Mouse (Mus musculus): ENCODE data around the gene Zbtb25.

Gene Zbtb25

DNA sequence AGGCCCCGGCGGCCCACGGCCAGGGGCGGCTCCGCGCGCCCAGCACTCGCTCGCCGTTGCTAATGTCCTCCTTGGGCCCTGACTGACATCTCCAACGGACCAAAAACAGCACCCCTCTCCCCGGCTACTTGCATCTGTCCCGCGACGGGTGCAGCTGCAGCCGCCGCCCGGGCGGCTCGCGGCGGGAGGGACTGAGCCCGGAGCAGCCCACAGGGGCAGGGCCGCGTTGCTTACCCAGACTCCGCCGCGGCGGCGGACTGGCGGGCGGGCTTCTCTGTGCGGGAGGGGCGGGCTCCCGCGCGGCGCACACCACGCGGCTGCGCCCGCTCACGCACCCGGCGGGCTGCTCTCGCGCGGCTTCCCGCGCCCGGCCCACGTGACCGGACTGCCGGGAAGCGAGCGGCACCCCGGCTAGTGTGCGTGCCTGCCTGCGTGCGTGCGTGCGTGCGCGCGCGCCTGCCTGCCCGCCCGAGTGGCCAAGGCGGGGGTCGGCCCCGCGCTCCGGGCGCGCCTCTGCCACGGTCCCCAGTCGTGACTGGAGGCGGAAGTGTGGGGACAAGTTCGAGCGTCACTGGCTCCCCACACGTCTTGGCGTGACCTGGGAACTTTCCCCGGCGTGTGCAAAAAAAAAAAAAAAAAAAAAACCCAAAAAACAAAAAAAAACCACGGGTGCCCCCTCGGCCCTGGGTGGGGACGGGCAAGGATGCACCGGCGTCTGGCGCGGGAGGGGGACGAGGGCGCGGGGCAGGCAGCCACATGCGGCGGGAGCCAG lies at the start of gene Zbtb25:
Gene Zbtb25, minus strand, starts transcription at position 397 of the 772 bp plus-strand sequence.
- peak; percentile 90 to 91 for DNase-seq (ENCODE audit: low spot score in 2 of 2)

DNA sequence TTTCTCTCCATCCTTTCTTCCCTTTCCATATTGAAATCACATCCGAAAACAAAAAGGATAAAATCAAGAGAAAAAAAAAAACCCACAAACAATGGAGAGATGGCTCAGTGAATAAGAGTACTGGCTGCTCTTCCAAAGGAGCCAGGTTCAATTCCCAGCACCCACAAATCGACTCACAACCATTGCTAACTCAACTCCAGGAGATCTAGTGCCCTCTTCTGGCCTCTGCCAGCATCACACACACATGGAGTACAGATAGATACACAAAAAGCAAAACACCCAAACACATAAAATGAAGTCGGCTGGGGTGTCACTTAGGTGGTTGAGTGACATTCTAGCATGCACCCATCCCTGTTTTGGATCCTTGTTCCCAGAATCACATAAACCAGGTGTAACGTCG lies 48.9 kb upstream of the Zbtb25 start:
- no peak for DNase-seq (ENCODE audit: low spot score in 2 of 2)

DNA sequence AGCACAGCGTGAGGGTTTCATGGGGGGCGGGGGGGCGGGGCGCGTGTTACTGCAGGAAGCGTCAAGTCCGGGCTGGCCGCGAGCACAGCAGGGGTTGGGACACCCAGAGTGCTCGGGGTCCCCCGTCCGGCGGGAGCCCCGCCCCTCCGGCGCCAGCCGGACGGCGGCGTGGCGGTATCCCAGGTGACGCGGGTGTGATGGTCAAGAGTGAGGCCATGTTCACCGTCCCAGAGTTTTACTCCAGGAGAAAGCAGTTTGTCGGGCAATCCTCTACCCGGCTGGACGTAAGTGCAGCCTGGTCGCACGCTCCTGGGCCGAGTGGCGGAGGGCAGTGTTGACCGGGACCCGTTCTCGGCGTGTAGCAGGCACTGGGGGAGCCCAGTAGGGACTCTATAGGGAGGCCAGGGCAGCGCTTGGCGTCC lies 48.0 kb upstream of the Zbtb25 start, which contains the start of gene Ppp1r36:
Gene Ppp1r36, plus strand, starts transcription at position 106 of the 422 bp plus-strand sequence.
- no peak for DNase-seq (ENCODE audit: low spot score in 2 of 2)

DNA sequence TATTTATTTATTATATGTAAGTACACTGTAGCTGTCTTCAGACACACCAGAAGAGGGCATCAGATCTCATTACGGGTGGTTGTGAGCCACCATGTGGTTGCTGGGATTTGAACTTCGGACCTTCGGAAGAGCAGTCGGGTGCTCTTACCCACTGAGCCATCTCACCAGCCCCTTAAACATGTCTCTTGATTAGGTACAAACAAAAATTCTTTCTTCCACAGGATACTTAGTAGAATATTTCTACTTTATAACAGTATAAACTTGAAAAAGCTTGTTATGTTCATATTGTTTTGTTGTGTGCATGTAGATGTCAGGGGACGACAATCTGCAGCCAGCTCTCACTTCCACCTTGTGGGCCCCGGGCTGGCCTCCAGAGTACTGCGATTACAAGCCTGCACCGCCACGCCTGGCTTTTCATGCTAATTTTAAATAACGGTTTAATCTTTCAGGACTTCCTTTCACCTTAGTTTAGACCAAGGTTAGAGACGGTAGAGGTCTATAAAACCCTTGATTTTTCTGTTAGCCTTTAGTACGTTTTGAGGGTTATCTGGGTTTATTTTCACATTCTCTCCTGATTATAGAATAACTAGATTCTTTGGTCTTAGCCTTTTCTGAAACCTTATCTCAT lies 46.1 kb upstream of the Zbtb25 start:
- no peak for DNase-seq (ENCODE audit: low spot score in 2 of 2)

DNA sequence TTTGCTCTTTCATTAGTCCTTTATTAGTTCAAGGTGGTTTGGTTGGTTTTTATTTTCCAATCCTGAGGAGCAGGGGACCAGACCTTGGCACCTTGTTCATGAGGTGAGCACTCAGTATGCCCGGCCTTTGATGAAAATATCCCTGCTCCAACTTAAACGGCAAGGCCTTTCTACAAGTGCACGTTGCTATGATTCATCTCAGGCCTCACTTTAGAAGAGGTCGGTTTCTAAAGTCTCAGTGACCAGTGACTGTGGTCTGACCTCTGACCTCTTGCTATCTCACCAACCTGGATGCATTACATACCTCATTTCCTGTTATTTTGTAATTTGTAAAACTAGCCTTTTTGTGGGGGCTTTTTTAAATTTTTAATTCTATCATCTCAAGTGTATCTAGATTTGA lies 39.8 kb upstream of the Zbtb25 start:
- DNase-seq (ENCODE audit: low spot score in 2 of 2), result no peak

DNA sequence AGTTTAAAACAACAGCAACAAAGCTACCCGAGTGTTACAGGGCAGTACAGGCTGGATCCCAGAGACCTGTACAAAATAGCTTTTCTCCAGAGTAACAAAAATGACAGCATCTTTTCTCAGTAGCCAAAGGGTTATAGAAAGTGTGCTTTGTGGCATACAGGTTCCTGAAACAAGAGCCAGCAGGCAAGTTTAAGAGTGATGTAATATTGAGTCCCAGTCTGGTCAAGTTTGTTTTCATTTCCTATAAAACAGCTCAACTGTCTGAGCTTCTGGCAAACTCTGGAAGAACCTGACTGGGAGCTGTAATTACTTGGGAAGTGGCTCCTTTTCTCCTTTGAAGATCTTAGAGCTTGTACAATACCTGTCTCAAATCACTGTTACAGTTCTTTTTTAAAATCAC lies 37.8 kb upstream of the Zbtb25 start:
- no peak for DNase-seq (ENCODE audit: low spot score in 2 of 2)

DNA sequence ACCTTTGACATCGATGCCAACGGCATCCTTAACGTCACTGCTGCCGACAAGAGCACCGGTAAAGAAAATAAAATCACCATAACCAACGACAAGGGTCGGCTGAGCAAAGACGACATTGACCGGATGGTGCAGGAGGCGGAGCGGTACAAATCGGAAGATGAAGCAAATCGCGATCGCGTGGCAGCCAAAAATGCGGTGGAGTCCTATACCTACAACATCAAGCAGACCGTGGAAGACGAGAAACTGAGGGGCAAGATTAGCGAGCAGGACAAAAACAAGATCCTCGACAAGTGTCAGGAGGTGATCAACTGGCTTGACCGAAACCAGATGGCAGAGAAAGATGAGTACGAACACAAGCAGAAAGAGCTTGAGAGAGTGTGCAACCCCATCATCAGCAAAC lies 36.6 kb upstream of the Zbtb25 start:
- DNase-seq (ENCODE audit: low spot score in 2 of 2), result no peak

DNA sequence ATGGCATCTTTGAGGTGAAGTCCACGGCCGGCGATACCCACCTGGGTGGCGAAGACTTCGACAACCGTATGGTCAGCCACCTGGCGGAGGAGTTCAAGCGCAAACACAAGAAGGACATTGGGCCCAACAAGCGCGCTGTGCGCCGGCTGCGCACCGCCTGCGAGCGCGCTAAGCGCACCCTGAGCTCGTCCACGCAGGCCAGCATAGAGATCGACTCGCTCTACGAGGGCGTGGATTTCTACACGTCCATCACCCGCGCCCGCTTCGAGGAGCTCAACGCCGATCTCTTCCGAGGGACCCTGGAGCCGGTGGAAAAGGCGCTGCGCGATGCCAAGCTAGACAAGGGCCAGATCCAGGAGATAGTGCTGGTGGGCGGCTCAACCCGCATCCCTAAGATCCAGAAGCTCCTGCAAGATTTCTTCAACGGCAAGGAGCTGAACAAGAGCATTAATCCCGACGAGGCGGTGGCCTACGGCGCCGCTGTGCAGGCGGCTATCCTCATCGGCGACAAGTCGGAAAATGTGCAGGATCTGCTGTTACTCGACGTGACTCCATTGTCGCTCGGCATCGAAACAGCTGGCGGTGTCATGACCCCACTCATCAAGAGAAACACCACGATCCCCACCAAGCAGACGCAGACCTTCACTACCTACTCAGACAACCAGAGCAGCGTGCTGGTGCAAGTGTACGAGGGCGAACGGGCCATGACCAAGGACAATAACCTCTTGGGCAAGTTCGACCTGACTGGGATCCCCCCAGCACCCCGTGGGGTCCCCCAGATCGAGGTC lies 36.0 kb upstream of the Zbtb25 start:
- peak; percentile 21 to 25 for DNase-seq (ENCODE audit: low spot score in 2 of 2)

DNA sequence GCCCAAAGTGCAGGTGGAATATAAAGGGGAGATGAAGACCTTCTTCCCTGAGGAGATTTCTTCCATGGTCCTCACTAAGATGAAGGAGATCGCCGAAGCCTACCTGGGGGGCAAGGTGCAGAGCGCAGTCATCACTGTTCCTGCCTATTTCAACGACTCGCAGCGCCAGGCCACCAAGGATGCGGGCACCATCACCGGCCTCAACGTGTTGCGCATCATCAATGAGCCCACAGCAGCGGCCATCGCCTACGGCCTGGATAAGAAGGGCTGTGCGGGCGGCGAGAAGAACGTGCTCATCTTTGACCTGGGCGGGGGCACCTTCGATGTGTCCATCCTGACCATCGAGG lies 35.4 kb upstream of the Zbtb25 start:
- peak in 1 of 2 experiments; percentile 20 for DNase-seq (ENCODE audit: low spot score in 2 of 2)

DNA sequence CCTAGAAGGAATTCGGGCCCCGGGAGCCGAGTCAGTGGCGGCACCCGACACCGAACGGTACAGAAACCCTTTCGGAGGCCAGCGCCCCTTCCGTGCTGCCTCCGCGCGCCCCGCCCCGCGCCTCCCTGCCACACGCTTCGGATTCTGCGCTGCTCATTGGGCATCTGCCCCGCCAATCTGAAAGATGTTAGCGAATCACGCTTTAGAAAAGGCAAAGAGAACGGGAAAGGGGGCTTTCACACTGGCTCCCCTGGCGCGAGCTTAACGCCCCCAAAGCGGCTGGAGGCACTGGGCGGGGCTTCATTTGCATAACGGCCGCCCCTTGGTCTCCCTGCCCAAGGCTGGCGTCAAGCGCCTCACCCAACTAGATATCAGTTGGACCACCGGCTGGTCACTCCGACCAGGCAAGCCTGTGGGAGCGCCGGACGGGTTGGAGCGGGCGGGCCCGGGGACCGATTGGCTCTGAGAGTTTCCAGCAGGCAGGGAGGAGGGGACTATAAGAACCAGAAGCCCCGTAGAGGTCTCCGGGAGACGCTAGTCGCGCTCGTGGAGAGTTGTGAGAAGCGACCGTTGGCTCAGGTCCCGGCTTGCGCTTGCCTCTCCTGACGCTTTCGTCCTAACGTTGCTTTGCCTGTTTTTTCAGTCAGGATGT lies 34.6 kb upstream of the Zbtb25 start, which contains the start of gene Hspa2:
Gene Hspa2, plus strand, starts transcription at position 291 of the 652 bp plus-strand sequence.
- peak; percentile 99 for DNase-seq (ENCODE audit: low spot score in 2 of 2)

DNA sequence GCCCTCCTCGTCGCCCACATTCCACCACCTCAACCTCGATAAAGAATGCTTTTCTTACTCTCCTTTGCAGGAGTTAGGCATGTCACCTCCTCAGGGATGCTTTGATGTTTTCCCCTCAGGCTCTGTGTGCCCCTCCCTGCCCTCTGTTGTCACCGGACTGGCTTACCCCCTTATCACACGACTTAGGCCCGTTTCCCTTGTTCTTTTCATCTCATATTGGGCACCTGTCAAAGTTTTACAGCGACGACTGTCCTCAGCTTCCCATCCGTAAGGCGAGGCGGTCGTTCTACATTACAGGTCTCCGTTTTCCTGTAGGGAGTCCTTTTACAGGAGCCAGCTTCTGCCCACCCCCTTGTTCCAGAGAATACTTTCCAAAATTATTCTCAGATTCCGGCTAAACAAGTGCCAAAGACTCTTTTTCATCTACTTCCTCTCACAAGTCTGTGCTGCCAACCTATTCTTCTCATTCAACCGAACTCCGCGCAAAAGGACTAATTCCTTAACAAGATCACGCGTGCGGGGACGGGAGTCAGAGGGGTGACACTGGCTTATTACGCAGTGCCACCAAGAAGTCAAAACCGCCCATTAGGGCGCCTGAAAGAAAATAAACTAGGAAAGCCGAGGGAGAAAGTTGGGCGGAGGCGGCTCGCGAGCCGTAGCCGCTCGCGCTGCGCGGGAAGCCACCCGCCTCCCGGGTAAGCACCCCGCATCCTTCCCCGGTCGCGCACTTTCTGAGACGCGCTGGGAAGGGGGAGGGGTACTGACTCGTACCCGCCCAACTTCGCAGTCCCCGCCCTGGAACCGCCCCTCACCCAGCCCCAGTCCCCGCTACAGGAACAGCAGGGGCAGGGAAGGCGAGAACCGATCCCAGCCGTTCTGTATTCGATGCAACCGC lies 33.8 kb upstream of the Zbtb25 start:
- DNase-seq (ENCODE audit: low spot score in 2 of 2), result peak in 1 of 2 experiments; percentile 2

DNA sequence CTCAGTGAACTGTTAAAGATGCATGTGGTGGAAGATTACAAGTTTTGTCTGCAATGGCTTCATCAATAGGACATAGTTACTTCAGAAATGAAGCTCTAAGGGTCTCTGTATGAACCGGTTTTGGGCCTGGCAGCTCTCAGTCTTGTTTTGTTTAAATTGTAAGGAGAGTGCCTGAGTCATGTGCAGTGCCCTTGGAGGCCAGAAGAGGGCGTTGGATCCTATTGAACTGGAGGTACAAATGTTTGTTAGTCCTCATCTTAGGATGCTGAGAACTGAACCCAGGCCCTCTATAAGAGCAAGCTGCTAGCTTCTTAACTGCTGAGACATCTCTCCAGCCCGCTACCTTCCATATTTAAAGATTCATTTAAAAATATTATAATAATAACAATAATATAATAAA lies 32.3 kb upstream of the Zbtb25 start:
- DNase-seq (ENCODE audit: low spot score in 2 of 2), result no peak

DNA sequence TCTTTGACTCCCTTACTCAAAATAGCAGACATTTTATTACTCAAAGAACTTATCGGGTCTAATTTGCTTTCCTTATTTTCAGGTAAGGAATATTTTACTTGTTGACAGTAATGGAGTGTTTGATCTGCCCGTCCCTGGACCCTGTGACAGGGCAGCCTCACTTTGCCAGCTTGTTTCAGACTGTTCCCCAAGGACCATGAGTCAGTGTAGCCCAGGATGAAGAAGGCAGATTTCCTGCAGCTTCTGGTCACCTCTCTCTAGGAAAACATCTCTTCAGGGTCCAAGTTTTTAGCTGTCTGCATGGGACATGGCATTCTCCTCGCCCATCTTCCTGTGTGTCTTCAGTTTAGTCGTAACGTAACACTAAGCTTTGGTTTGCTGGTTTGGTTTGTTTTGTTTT lies 27.9 kb upstream of the Zbtb25 start:
- DNase-seq (ENCODE audit: low spot score in 2 of 2), result no peak

DNA sequence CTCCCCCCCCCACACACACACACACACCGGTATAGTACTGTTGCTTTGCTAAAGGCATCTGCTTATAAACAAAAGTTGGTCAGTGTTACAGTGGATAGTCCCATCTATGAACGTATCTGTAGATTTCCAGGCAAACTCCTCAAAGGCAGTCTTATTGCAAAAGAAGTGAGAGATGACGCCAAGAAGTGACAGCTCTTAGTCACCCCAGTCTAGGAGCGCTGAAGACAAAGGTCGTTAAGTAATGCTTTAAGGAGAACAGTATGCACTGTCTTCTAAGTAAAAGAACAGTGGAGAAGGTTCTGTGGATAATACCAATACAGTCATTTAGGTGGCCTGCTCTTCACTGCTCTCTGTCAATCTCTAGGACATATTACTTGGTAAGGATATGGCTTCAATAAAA lies 23.6 kb upstream of the Zbtb25 start:
- no peak for DNase-seq (ENCODE audit: low spot score in 2 of 2)

DNA sequence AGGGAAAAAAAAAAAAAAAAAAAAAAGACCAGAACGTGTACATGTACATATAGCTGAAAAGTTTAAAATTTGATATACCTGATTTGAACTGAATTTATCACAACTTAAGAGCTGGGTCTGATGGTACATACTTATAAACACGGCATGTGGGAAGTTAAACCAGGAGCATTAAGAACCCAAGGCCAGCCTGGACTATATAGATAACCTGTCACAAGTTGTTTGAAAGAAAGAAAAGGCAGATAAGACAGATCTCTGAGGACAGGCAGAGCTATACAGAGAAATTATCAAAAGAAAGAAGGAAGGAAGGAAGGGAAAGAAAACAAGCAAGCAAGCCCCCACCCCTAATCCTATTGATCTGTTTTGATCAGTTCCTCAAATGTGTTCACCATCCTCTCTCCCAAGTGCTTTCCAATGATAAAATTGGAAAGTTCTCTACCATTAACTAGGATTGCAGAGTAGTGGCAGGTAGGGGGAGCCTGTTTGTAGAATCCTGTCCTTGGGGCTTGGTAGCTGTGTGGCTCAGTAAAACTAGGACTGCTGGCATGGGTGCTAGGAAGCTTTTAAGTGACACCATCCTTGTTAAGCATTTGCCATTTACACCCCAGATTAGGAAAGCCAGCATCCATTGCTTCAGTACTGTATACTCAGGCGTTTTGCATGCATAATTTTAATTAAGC lies 22.3 kb upstream of the Zbtb25 start:
- no peak for DNase-seq (ENCODE audit: low spot score in 2 of 2)

DNA sequence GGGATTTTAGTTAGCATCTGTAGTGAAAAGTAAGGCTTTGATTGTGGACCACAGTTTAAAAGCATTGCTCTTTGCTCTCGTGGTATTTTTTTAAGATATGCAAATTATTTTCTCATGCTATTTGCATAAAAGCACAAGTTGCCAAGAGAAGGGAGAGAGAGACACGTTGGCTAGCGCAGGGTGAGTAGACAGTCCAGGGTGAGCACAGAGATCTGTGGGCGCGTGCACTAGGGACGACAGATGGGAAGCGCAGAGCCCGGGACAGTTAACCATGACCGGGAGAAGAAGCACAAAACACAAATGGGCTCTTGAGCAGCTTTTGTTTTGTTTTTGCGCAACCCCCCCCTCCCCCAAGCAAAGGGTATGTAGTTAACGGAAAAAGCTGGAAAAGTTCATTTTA lies 19.4 kb upstream of the Zbtb25 start:
- DNase-seq (ENCODE audit: low spot score in 2 of 2), result no peak

DNA sequence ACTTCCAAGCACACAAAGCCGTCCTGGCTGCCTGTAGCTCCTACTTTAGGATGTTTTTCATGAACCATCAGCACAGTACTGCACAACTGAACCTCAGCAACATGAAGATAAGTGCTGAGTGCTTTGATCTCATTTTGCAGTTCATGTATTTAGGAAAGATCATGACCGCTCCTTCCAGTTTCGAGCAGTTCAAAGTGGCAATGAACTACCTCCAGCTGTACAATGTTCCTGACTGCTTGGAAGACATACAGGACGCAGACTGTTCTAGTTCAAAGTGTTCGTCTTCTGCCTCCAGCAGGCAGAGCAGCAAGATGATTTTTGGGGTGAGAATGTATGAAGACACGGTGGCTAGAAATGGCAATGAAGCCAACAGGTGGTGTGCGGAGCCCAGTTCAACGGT lies 15.9 kb upstream of the Zbtb25 start:
- no peak for DNase-seq (ENCODE audit: low spot score in 2 of 2)

DNA sequence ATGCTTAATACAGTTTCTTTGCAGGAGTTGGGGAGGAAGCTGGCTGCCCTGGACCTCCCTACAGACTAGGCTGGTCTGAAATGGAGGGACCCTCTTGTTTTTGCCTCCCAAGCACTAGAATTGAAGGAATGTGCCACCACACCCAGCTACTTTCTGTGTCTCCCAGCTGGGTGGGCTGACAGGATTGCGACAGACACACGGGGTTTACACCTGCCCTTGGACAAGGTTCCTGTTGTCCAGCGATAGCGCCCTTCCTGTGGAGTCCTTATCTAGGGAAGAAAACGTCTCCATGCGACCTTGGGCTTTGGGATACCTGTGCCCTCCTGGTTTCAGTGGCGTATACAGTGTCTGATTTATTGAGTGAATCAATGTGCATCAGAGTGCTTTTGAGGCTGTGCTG lies 10.7 kb upstream of the Zbtb25 start:
- no peak for DNase-seq (ENCODE audit: low spot score in 2 of 2)

DNA sequence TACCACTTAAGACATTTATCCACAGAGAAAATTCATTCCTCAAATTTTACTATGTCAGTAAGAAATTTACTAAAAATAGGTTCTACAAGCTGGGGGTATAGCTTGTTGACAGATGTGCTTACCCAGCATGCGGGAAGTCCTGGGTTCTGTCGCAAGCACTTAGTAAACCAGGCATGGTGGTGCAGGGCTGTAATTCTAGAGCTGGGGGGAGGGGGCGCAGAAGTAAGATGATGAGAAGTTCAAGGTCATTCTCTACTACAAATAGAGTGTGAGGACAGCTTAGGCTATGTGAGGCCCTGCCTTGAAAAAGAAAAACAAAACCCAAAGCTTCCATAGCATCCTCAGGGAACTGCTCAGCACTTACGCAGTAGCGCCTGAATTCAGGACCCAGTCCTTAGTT lies 9.2 kb upstream of the Zbtb25 start:
- no peak for DNase-seq (ENCODE audit: low spot score in 2 of 2)

DNA sequence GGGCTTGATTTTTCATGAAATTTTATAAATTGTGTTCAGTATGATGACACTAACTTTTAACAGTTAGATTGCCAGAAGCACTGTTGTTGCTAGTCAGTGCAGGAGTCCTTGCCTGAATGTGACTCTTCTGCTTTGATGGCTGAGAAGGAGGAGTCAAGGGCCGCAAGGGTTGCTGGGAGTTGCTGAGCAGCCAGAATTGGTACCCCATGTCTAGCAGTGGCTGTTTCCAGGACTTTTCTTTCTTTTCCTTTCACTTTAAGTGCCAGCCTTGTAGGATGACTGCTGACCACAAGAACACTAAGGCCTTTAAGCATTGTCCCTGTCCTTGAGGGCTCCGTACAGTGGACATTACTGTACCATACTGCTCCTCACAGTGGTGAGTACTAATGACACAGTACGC lies 8.3 kb upstream of the Zbtb25 start:
- no peak for DNase-seq (ENCODE audit: low spot score in 2 of 2)
